Mouse (Mus musculus) stomach, postnatal 0 days (tissue): ENCODE results near the gene Chrm4.

Experiments used
- CTCF ChIP-seq: IDR thresholded peaks from 2 replicates; pipeline ENCODE4 v1.5.1; 2016; ENCODE audit warnings: antibody characterized with exemption, low read depth, mild to moderate bottlenecking, moderate library complexity
- EP300 ChIP-seq: optimal IDR thresholded peaks from 2 replicates; pipeline ENCODE3; 2016; ENCODE audit warnings: antibody characterized with exemption

GRCm38 (mm10) chr2:91965417-91965816, 38.4 kb downstream of the Chrm4 start:
- TF ChIP-seq CTCF: no peak
- no peak for TF ChIP-seq EP300
